8 mouse cellular contexts compared by ENCODE assay signal in the genomic region with DNA sequence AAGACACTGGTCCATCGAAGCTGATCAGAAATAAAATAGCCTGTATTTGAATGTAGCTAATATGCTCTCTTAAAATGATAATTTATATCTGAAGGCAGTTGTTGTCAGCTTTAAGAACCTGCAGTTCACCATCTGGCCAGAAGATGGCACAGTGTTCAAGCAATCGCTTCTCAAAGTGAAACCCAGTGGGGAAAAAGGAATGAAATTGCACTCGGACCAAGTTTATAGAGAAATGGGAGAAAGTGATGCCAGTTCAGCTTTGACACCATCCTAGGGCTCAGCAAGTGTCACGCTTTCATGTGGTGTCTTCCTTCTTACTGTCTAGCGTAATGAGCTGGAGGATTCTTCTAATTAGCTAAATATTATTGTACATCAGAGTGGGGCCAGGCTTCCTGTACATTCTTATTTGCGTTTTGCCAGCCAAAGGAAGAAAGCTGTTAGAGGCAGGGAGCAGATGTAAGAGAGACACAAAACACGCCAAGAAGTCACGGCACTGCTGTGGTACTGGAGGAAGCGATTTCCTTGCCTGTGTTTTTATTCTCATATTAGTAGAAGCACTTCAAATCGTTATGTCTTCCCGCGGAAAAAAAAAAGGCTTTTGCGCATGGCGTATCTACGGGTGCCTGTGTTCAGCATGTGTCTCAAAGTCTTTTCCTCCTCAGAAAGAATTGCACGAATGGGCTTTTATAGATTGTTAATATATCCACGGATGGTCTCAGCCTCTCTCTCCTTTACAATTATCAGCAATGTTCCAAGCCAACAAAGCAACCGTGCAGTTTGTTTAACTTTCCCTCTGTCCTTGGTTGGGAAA.
DNase-seq lines count a peak whose midpoint lies in the region; ATAC-seq and TF ChIP-seq lines count a peak whose summit lies in the region.

No protein-coding gene starts in this region.

- no peaks in the 10 kb centered on the region; the same call in 1 of the 2 replicates for H3K27me3 ChIP-seq in intestine, postnatal 0 days (replicated peaks; ENCODE audit: control insufficient read depth, insufficient read depth, low read length)
- H3K27me3 ChIP-seq in midbrain, embryonic 10.5 days (ENCODE audit: low read depth, poor library complexity, severe bottlenecking), result no peaks in the 10 kb centered on the region

- peak; percentile 90 for TF ChIP-seq CTCF in intestine, postnatal 0 days (IDR thresholded peaks at IDR 0.05; ENCODE audit: low read depth)

- H3K4me3 ChIP-seq in intestine, postnatal 0 days (ENCODE audit: low read depth, low read length), result peak overlapping the region; percentile 37
- H3K4me3 ChIP-seq in midbrain, embryonic 10.5 days, result peak overlapping the region; percentile 29; the same call in 1 of the 2 replicates

- intact Hi-C loops in left cerebral cortex, postnatal 36 days (cut with DNase I), result loop anchor here (2.0 to 10.0 kb wide), 3 partner anchors 277 to 1495 kb away; no protein-coding TSS in a partner anchor

- no peak overlapping the region for H3K9ac ChIP-seq in intestine, postnatal 0 days (ENCODE audit: low read depth, low read length)

- DNase-seq in adrenal gland, adult 8-10 months, result peak; percentile 51
- peak; percentile 85 for DNase-seq in embryo, embryonic 11 days
- peak; percentile 74 to 85 for DNase-seq in left cerebral cortex, postnatal 36 days (ENCODE audit: low spot score in 2 of 2)
- peak; percentile 67 for DNase-seq in midbrain, embryonic 10.5 days (ENCODE audit: low spot score)
- peak; percentile 79 for DNase-seq in right cerebral cortex, postnatal 36 days (ENCODE audit: low spot score in 2 of 2)
- peak; percentile 31 to 84 for DNase-seq in urinary bladder, postnatal 4 days (ENCODE audit: low spot score in 2 of 2)

- peak overlapping the region; percentile 67 for H3K4me2 ChIP-seq in intestine, postnatal 0 days (replicated peaks; ENCODE audit: low read depth)

- ATAC-seq in granulocyte monocyte progenitor cell, adult 5-6 weeks (replicated peaks; ENCODE audit: poor library complexity, severe bottlenecking), result peak; percentile 96
- no peak for ATAC-seq in intestine, postnatal 0 days

- no peaks in the 10 kb centered on the region for H3K36me3 ChIP-seq in intestine, postnatal 0 days (ENCODE audit: control insufficient read depth, insufficient read depth)
- H3K36me3 ChIP-seq in midbrain, embryonic 10.5 days, result no peaks in the 10 kb centered on the region

- no peaks in the 10 kb centered on the region for H3K4me1 ChIP-seq in intestine, postnatal 0 days (replicated peaks; ENCODE audit: control insufficient read depth, insufficient read depth, low read length)
- H3K4me1 ChIP-seq in midbrain, embryonic 10.5 days, result peaks cover 9% of the 10 kb centered on the region

- no peak overlapping the region for H3K27ac ChIP-seq in intestine, postnatal 0 days (ENCODE audit: low read depth, low read length)
- no peak overlapping the region for H3K27ac ChIP-seq in midbrain, embryonic 10.5 days (replicated peaks)

- H3K9me3 ChIP-seq in intestine, postnatal 0 days (ENCODE audit: control insufficient read depth), result no peaks in the 10 kb centered on the region
- H3K9me3 ChIP-seq in midbrain, embryonic 10.5 days (replicated peaks), result no peaks in the 10 kb centered on the region

- 34% methylated on average over 18 of the region's 18 CpGs for WGBS in intestine, postnatal 0 days
- 61% methylated on average over 18 of the region's 18 CpGs for WGBS in midbrain, embryonic 10.5 days
